Mouse (Mus musculus): Measurements from ENCODE around the gene Vat1. TPM values are rescaled to one million over a fixed set of nuclear protein-coding genes. Genes with fewer than 3 reads are reported as not detected.
"Not testable (repeated sequence)": the region's sequence is repeated elsewhere in the genome, so short reads cannot be mapped to it uniquely, and the experiment has no call there.

The Vat1 gene
- polyA plus RNA-seq, 1 experiment from 2014 or later, result 19.5 TPM

DNA sequence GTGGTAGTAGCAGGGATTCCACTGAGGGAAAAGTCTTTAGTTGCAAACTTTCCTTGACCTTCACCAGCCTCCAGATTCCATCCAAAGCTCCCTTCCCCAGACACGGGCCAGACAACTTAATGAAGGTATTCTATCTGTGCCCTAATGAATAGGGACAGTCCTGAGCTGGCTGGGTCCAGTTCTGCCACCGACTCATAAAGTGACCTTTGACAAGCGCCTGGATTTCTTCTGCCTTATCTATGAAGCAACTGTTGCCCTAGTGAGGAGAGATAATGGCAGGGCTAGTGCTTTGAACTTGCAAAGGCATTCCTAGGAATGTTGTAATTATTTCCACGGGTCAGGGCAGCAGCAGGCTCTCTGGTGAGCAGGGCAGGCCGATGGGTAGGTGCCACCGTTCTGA is 14.9 kb upstream of the Vat1 start:
- ATAC-seq (replicated peaks; ENCODE audit: low FRiP score) (no peak), DNase-seq (ENCODE audit: low spot score) (no peak)
- Histone ChIP-seq H3K9ac (ENCODE audit: low read depth, low read length) (no peak overlapping the region), H3K9me3 (ENCODE audit: control insufficient read depth, low read length) (no peaks in the 10 kb centered on the region), H3K4me2 (no peak overlapping the region), H3K4me1 (replicated peaks; ENCODE audit: control insufficient read depth, insufficient read depth, low read length) (peaks cover 32% of the 10 kb centered on the region), H3K36me3 (ENCODE audit: control insufficient read depth, insufficient read depth, low read length) (no peaks in the 10 kb centered on the region), H3K27ac (ENCODE audit: low read depth, low read length) (no peak overlapping the region), H3K4me3 (ENCODE audit: low read depth, low read length) (no peak overlapping the region), H3K27me3 (replicated peaks; ENCODE audit: control insufficient read depth, insufficient read depth, low read length) (no peaks in the 10 kb centered on the region)
- WGBS, result 27% methylated on average over 6 of the region's 6 CpGs

- H3K9me3 ChIP-seq (ENCODE audit: control insufficient read depth, low read length), result no peaks in the 10 kb centered on the region
- no peak overlapping the region for H3K9ac ChIP-seq (ENCODE audit: low read depth, low read length)
- ATAC-seq (replicated peaks; ENCODE audit: low FRiP score) (no peak), DNase-seq (ENCODE audit: low spot score) (no peak)
- H3K4me1 ChIP-seq (replicated peaks; ENCODE audit: control insufficient read depth, insufficient read depth, low read length), result peaks cover 15% of the 10 kb centered on the region
- peak overlapping the region; percentile 49 for H3K4me2 ChIP-seq
- H3K36me3 ChIP-seq (ENCODE audit: control insufficient read depth, insufficient read depth, low read length), result no peaks in the 10 kb centered on the region
- H3K27ac ChIP-seq (ENCODE audit: low read depth, low read length), result no peak overlapping the region
- H3K4me3 ChIP-seq (ENCODE audit: low read depth, low read length), result no peak overlapping the region
- WGBS, result 24% methylated on average over 18 of the region's 18 CpGs
- no peaks in the 10 kb centered on the region for H3K27me3 ChIP-seq (replicated peaks; ENCODE audit: control insufficient read depth, insufficient read depth, low read length)
Measured at GRCm38 (mm10) chr11:101479171-101479635, 13.2 kb upstream of the Vat1 start.

- no peak overlapping the region for H3K27ac ChIP-seq (ENCODE audit: low read depth, low read length)
- H3K9me3 ChIP-seq (ENCODE audit: control insufficient read depth, low read length), result no peaks in the 10 kb centered on the region
- H3K9ac ChIP-seq (ENCODE audit: low read depth, low read length), result no peak overlapping the region
- DNase-seq (ENCODE audit: low spot score) (no peak), ATAC-seq (replicated peaks; ENCODE audit: low FRiP score) (no peak)
- 0 out of 2 replicates have a peak, but pooled peaks cover 2% of the 10 kb centered on the region for H3K27me3 ChIP-seq (replicated peaks; ENCODE audit: control insufficient read depth, insufficient read depth, low read length)
- no peaks in the 10 kb centered on the region for H3K36me3 ChIP-seq (ENCODE audit: control insufficient read depth, insufficient read depth, low read length)
- 72% methylated on average over 10 of the region's 10 CpGs for WGBS
- H3K4me3 ChIP-seq (ENCODE audit: low read depth, low read length), result no peak overlapping the region
- H3K4me1 ChIP-seq (replicated peaks; ENCODE audit: control insufficient read depth, insufficient read depth, low read length), result peaks cover 8% of the 10 kb centered on the region
- H3K4me2 ChIP-seq, result no peak overlapping the region
Measured at GRCm38 (mm10) chr11:101477552-101478211, 11.7 kb upstream of the Vat1 start.

DNA sequence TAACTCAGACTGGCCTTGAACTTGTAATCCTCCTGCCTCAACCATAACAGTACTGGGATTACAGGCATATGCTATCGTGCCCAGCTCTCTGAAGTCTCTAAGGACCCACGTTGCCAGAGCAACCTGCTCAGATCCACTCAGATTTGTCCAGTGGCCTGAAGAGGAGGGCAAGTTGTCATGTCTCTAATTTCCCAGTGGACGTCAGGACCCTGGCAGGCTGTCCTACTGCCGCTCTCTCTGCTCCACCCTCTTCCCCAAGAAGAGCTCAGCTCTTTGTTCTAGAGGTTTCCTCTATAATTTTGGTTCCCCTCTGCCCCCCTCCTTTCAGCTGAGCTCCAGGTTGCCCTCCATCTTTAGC is 11.1 kb upstream of the Vat1 start:
- Histone ChIP-seq H3K9me3 (ENCODE audit: control insufficient read depth, low read length) (no peaks in the 10 kb centered on the region), H3K9ac (ENCODE audit: low read depth, low read length) (no peak overlapping the region), H3K27ac (ENCODE audit: low read depth, low read length) (no peak overlapping the region), H3K4me3 (ENCODE audit: low read depth, low read length) (no peak overlapping the region), H3K36me3 (ENCODE audit: control insufficient read depth, insufficient read depth, low read length) (no peaks in the 10 kb centered on the region), H3K4me1 (replicated peaks; ENCODE audit: control insufficient read depth, insufficient read depth, low read length) (peaks cover 8% of the 10 kb centered on the region), H3K27me3 (replicated peaks; ENCODE audit: control insufficient read depth, insufficient read depth, low read length) (0 out of 2 replicates have a peak, but pooled peaks cover 2% of the 10 kb centered on the region), H3K4me2 (no peak overlapping the region)
- DNase-seq (ENCODE audit: low spot score) (no peak), ATAC-seq (replicated peaks; ENCODE audit: low FRiP score) (no peak)
- 58% methylated on average over 4 of the region's 4 CpGs for WGBS

DNA sequence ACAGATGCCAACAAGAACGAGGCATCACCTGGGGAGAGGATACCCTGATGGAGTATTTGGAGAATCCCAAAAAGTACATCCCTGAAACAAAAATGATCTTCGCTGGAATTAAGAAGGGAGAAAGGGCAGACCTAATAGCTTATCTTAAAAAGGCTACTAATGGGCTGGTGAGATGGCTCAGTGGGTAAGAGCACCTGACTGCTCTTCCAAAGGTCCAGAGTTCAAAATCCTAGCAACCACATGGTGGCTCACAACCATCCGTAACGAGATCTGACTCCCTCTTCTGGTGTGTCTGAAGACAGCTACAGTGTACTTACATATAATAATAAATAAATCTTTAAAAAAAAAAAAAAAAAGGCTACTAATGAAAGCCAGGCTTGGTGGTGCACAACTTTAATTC is 10.3 kb upstream of the Vat1 start:
- not testable (repeated sequence) for H3K4me3 ChIP-seq (ENCODE audit: low read depth, low read length); H3K36me3 ChIP-seq (ENCODE audit: control insufficient read depth, insufficient read depth, low read length); H3K27me3 ChIP-seq (replicated peaks; ENCODE audit: control insufficient read depth, insufficient read depth, low read length); H3K4me2 ChIP-seq; H3K4me1 ChIP-seq (replicated peaks; ENCODE audit: control insufficient read depth, insufficient read depth, low read length); DNase-seq (ENCODE audit: low spot score); H3K9ac ChIP-seq (ENCODE audit: low read depth, low read length); H3K27ac ChIP-seq (ENCODE audit: low read depth, low read length); H3K9me3 ChIP-seq (ENCODE audit: control insufficient read depth, low read length); ATAC-seq (replicated peaks; ENCODE audit: low FRiP score)
- WGBS, result 85% methylated on average over 4 of the region's 4 CpGs

DNA sequence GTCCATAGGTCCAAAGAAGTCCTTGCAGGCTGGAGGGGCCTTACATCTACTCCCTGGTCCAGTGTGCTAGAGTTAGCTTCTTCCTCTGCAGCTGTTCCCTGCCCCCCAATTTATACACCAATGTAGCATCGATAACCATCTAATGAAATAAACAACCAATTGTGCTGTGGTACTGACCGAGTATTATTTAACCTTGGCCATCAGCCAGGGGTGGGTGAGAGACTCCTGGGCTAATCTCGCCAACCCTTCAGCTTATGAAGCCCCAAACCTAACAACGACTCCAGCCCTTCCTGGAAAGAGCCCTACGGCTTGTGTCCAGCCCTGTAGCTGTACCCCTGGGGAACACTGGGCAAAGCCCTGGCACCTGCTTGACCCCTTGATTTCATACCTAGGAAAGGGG is 8.3 kb upstream of the Vat1 start:
- H3K9me3 ChIP-seq (ENCODE audit: control insufficient read depth, low read length), result no peaks in the 10 kb centered on the region
- ATAC-seq (replicated peaks; ENCODE audit: low FRiP score), result no peak
- 75% methylated on average over 5 of the region's 5 CpGs for WGBS
- no peaks in the 10 kb centered on the region for H3K36me3 ChIP-seq (ENCODE audit: control insufficient read depth, insufficient read depth, low read length)
- H3K27me3 ChIP-seq (replicated peaks; ENCODE audit: control insufficient read depth, insufficient read depth, low read length), result 0 out of 2 replicates have a peak, but pooled peaks cover 2% of the 10 kb centered on the region
- no peak overlapping the region for H3K4me2 ChIP-seq
- no peak overlapping the region for H3K9ac ChIP-seq (ENCODE audit: low read depth, low read length)
- H3K4me3 ChIP-seq (ENCODE audit: low read depth, low read length), result no peak overlapping the region
- DNase-seq (ENCODE audit: low spot score), result no peak
- peaks cover 5% of the 10 kb centered on the region for H3K4me1 ChIP-seq (replicated peaks; ENCODE audit: control insufficient read depth, insufficient read depth, low read length)
- no peak overlapping the region for H3K27ac ChIP-seq (ENCODE audit: low read depth, low read length)

GRCm38 (mm10) chr11:101473686-101474085 is 7.7 kb upstream of the Vat1 start:
- ATAC-seq (replicated peaks; ENCODE audit: low FRiP score); H3K36me3 ChIP-seq (ENCODE audit: control insufficient read depth, insufficient read depth, low read length); H3K27me3 ChIP-seq (replicated peaks; ENCODE audit: control insufficient read depth, insufficient read depth, low read length); H3K4me3 ChIP-seq (ENCODE audit: low read depth, low read length); H3K27ac ChIP-seq (ENCODE audit: low read depth, low read length); H3K4me2 ChIP-seq; H3K4me1 ChIP-seq (replicated peaks; ENCODE audit: control insufficient read depth, insufficient read depth, low read length); H3K9me3 ChIP-seq (ENCODE audit: control insufficient read depth, low read length); H3K9ac ChIP-seq (ENCODE audit: low read depth, low read length); DNase-seq (ENCODE audit: low spot score): not testable (repeated sequence)
- 70% methylated on average over 1 of the region's 1 CpGs for WGBS

GRCm38 (mm10) chr11:101472336-101472735 is 6.3 kb upstream of the Vat1 start:
- 0 out of 2 replicates have a peak, but pooled peaks cover 2% of the 10 kb centered on the region for H3K27me3 ChIP-seq (replicated peaks; ENCODE audit: control insufficient read depth, insufficient read depth, low read length)
- H3K27ac ChIP-seq (ENCODE audit: low read depth, low read length), result no peak overlapping the region
- WGBS, result 58% methylated on average over 7 of the region's 7 CpGs
- H3K9me3 ChIP-seq (ENCODE audit: control insufficient read depth, low read length), result no peaks in the 10 kb centered on the region
- peaks cover 6% of the 10 kb centered on the region; the same call in 1 of the 2 replicates for H3K4me1 ChIP-seq (replicated peaks; ENCODE audit: control insufficient read depth, insufficient read depth, low read length)
- H3K4me3 ChIP-seq (ENCODE audit: low read depth, low read length), result no peak overlapping the region
- no peak overlapping the region for H3K4me2 ChIP-seq
- H3K9ac ChIP-seq (ENCODE audit: low read depth, low read length), result no peak overlapping the region
- no peak for DNase-seq (ENCODE audit: low spot score)
- no peaks in the 10 kb centered on the region for H3K36me3 ChIP-seq (ENCODE audit: control insufficient read depth, insufficient read depth, low read length)
- no peak for ATAC-seq (replicated peaks; ENCODE audit: low FRiP score)

DNA sequence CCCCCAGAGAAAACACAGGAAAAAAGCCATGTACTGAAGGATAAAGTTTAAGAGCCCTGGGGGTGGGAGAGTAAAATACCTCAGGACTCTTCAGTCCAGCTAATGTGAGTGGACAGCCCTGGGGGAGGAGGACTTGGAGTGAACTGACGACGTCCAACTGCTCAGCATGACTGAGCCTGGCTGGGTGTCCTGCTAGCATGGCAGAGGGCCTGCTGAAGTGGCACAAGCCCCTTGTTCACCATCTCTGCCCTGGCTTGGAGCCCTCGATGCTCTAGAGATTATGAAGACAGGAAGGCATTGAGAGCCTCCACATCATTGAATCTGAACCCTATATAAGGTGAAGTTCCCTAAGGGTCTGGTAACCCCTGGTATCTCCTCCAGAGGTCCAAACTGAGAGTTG is 5.9 kb upstream of the Vat1 start:
- H3K9me3 ChIP-seq (ENCODE audit: control insufficient read depth, low read length), result no peaks in the 10 kb centered on the region
- no peaks in the 10 kb centered on the region for H3K36me3 ChIP-seq (ENCODE audit: control insufficient read depth, insufficient read depth, low read length)
- H3K4me1 ChIP-seq (replicated peaks; ENCODE audit: control insufficient read depth, insufficient read depth, low read length), result peaks cover 6% of the 10 kb centered on the region; the same call in 1 of the 2 replicates
- 0 out of 2 replicates have a peak, but pooled peaks cover 2% of the 10 kb centered on the region for H3K27me3 ChIP-seq (replicated peaks; ENCODE audit: control insufficient read depth, insufficient read depth, low read length)
- 78% methylated on average over 3 of the region's 3 CpGs for WGBS
- no peak overlapping the region for H3K9ac ChIP-seq (ENCODE audit: low read depth, low read length)
- H3K27ac ChIP-seq (ENCODE audit: low read depth, low read length), result no peak overlapping the region
- DNase-seq (ENCODE audit: low spot score) (no peak), ATAC-seq (replicated peaks; ENCODE audit: low FRiP score) (no peak)
- no peak overlapping the region for H3K4me3 ChIP-seq (ENCODE audit: low read depth, low read length)
- H3K4me2 ChIP-seq, result no peak overlapping the region
